Mouse (Mus musculus): ENCODE data around the gene Gm20765. TPM values are rescaled to one million over a fixed set of nuclear protein-coding genes. Genes with fewer than 3 reads are reported as not detected.

The Gm20765 gene
- total and polyA plus RNA-seq, 3 experiments = not detected

DNA sequence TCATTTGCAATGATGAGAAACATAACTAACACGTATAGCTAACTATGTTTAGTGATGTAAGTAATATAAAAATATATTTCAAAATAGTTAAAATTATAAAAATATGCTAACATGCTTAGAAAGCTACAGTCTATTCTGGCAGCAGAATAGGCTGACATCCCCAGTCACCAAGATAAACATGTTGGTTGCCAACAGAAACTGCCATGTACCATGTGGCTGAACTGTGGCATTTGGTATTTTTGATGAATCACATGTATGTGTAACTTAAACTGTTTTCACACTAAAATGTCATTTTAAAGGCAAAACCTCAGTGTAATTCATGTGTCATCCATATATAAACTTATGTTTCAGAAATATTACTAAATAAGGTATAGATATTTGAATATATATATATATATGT, 24.3 kb downstream of the Gm20765 start:
- no peaks in the 10 kb centered on the region for H3K36me3 ChIP-seq (ENCODE audit: control insufficient read depth in 1 of 2, insufficient read depth in 2 of 2, low read length in 2 of 2)
- no peak for TF ChIP-seq EP300 (IDR thresholded peaks at IDR 0.05; ENCODE audit: low read depth in 1 of 2, low read length in 2 of 2)
- no peak for TF ChIP-seq TCF12 (IDR thresholded peaks at IDR 0.05; ENCODE audit: low read depth, low read length)
- no peak for TF ChIP-seq GATA1 (IDR thresholded peaks at IDR 0.05; ENCODE audit: low read depth, low read length)
- TF ChIP-seq SIN3A (IDR thresholded peaks at IDR 0.05; ENCODE audit: low read length) = no peak
- TF ChIP-seq UBTF (IDR thresholded peaks at IDR 0.05; ENCODE audit: borderline replicate concordance, insufficient read depth, low read depth, low read length) = no peak
- no peak for TF ChIP-seq NELFE (IDR thresholded peaks at IDR 0.05; ENCODE audit: low read depth, low read length)
- TF ChIP-seq BHLHE40 (IDR thresholded peaks at IDR 0.05; ENCODE audit: borderline replicate concordance, low read depth, low read length) = no peak
- TF ChIP-seq MYB (IDR thresholded peaks at IDR 0.05; ENCODE audit: low read depth, low read length) = no peak
- no peak overlapping the region for H3K27ac ChIP-seq (ENCODE audit: control insufficient read depth, low read depth, low read length)
- H3K79me2 ChIP-seq (ENCODE audit: control insufficient read depth, insufficient read depth, low read length, poor library complexity) = no peaks in the 10 kb centered on the region
- H3K4me3 ChIP-seq (ENCODE audit: control insufficient read depth in 1 of 2, insufficient read depth in 1 of 2, low read depth in 2 of 2, low read length in 2 of 2) = no peak overlapping the region
- no peaks in the 10 kb centered on the region for H3K4me1 ChIP-seq (ENCODE audit: control insufficient read depth in 1 of 2, insufficient read depth in 2 of 2, low read length in 2 of 2)
- no peak overlapping the region for H3K9ac ChIP-seq (ENCODE audit: control insufficient read depth, low read depth, low read length, poor library complexity, severe bottlenecking)
- no peaks in the 10 kb centered on the region for H3K9me3 ChIP-seq (replicated peaks; ENCODE audit: insufficient read depth, low read length)
- H3K27me3 ChIP-seq (ENCODE audit: control insufficient read depth in 1 of 2, insufficient read depth in 2 of 2, low read length in 2 of 2) = no peaks in the 10 kb centered on the region
- no peak for DNase-seq (ENCODE audit: low read depth, low spot score)

DNA sequence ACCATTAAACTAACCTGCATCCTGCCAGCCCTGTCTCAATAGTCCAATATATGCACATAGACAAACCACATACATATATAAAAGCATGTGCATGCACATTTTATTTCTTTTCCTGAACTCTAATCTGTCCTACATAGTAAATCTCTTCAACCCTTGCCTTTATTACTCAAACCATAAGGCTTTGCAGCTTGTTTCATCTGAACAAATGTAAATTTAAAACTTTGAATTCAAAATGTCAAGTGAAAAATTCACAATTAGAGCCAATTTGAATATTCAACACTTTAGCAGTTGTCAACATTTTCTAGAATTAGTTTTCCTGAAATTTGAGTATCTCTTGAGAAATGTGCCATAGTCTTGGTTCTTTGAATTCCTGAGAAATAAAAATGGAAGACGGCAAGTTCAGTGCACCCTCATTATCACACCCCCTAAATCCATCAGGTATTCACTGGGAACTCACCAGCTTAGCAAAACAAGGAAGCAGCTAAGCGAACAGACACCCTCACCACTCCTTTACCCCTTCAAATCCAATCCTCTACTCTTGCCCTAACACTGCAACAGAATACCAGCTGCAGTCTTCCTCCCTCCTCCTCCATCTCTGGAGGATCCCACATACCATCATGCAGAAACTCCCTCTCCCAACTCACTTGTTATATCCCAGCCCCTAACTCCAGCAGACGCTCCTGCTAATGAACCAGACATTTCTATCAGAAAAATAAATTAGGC, 25.1 kb downstream of the Gm20765 start:
- Histone ChIP-seq H3K4me3 (ENCODE audit: control insufficient read depth in 1 of 2, insufficient read depth in 1 of 2, low read depth in 2 of 2, low read length in 2 of 2) (no peak overlapping the region), H3K79me2 (ENCODE audit: control insufficient read depth, insufficient read depth, low read length, poor library complexity) (no peaks in the 10 kb centered on the region)

More for the DNA sequence above, 25.1 kb downstream of the Gm20765 start:
- DNase-seq (ENCODE audit: low read depth, low spot score) = no peak
- Histone ChIP-seq H3K9ac (ENCODE audit: control insufficient read depth, low read depth, low read length, poor library complexity, severe bottlenecking) (no peak overlapping the region), H3K9me3 (replicated peaks; ENCODE audit: insufficient read depth, low read length) (no peaks in the 10 kb centered on the region), H3K27me3 (ENCODE audit: control insufficient read depth in 1 of 2, insufficient read depth in 2 of 2, low read length in 2 of 2) (no peaks in the 10 kb centered on the region), H3K4me1 (ENCODE audit: control insufficient read depth in 1 of 2, insufficient read depth in 2 of 2, low read length in 2 of 2) (no peaks in the 10 kb centered on the region), H3K27ac (ENCODE audit: control insufficient read depth, low read depth, low read length) (no peak overlapping the region), H3K36me3 (ENCODE audit: control insufficient read depth in 1 of 2, insufficient read depth in 2 of 2, low read length in 2 of 2) (no peaks in the 10 kb centered on the region)
- TF ChIP-seq ETS1 (IDR thresholded peaks at IDR 0.05; ENCODE audit: low read depth, low read length) (no peak), KAT2A (conservative IDR thresholded peaks at IDR 0.05; ENCODE audit: low read depth, low read length) (no peak), USF1 (IDR thresholded peaks at IDR 0.05; ENCODE audit: low read depth, low read length) (no peak), USF2 (IDR thresholded peaks at IDR 0.05; ENCODE audit: borderline replicate concordance in 1 of 2, insufficient read depth in 1 of 2, low read depth in 1 of 2, low read length in 2 of 2) (no peak), MAX (IDR thresholded peaks at IDR 0.05; ENCODE audit: low read length) (no peak), TBP (IDR thresholded peaks at IDR 0.05; ENCODE audit: low read depth, low read length) (no peak), SMC3 (IDR thresholded peaks at IDR 0.05; ENCODE audit: low read depth, low read length) (no peak), HCFC1 (IDR thresholded peaks at IDR 0.05; ENCODE audit: low read depth, low read length) (no peak), TCF12 (IDR thresholded peaks at IDR 0.05; ENCODE audit: low read depth, low read length) (no peak), RCOR1 (IDR thresholded peaks at IDR 0.05; ENCODE audit: low read depth, low read length) (no peak), NELFE (IDR thresholded peaks at IDR 0.05; ENCODE audit: low read depth, low read length) (no peak), RAD21 (IDR thresholded peaks at IDR 0.05; ENCODE audit: low read depth, low read length) (no peak), ZMIZ1 (IDR thresholded peaks at IDR 0.05; ENCODE audit: low read depth, low read length) (no peak), MXI1 (IDR thresholded peaks at IDR 0.05; ENCODE audit: low read depth, low read length) (no peak), MAZ (IDR thresholded peaks at IDR 0.05; ENCODE audit: low read depth, low read length) (no peak), POLR2A (IDR thresholded peaks at IDR 0.05; ENCODE audit: control insufficient read depth in 1 of 2, insufficient read depth in 1 of 2, low read depth in 1 of 2, low read length in 2 of 2, poor library complexity in 1 of 2) (no peak), ZKSCAN1 (IDR thresholded peaks at IDR 0.05; ENCODE audit: low read depth, low read length) (no peak), ZNF384 (IDR thresholded peaks at IDR 0.05; ENCODE audit: low read depth, low read length) (no peak), JUND (IDR thresholded peaks at IDR 0.05; ENCODE audit: low read depth, low read length) (no peak), POLR2AphosphoS5 (IDR thresholded peaks at IDR 0.05; ENCODE audit: borderline replicate concordance, low read depth, low read length) (no peak)
